Mouse (Mus musculus): ENCODE data around the gene 2700081O15Rik. TPM values are rescaled to one million over a fixed set of nuclear protein-coding genes. Genes with fewer than 3 reads are reported as not detected.

2700081O15Rik gene
- polyA plus RNA-seq, 1 experiment from 2014 or later, result 0.93 TPM

DNA sequence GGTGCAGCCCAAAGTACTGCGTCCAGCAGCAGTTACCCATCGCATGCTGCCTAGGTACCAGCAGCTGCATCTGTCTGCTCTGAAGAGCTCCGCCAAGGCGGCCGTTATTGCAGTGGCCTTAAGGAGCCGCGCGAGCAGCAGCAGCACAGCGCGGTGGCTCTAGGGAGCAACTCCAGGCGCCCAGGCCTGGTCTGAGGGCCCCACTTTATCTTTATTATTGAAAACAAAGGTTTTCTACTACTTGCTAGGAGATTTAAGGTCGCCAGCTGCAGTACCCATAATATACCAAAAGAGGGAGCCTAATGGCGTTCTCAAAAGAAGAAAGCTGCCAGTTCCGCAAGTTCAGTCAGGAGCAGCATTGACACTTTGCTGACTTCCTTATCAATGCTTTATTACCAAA, 24.1 kb downstream of the 2700081O15Rik start:
- Histone ChIP-seq H3K4me3 (replicated peaks) (no peak overlapping the region), H3K4me2 (no peak overlapping the region), H3K27me3 (no peaks in the 10 kb centered on the region), H3K27ac (no peak overlapping the region), H3K4me1 (replicated peaks) (peaks cover 10% of the 10 kb centered on the region; the same call in 1 of the 2 replicates), H3K36me3 (no peaks in the 10 kb centered on the region), H3K9ac (no peak overlapping the region), H3K9me3 (replicated peaks) (no peaks in the 10 kb centered on the region)
- WGBS (ENCODE audit: insufficient replicate concordance), result 55% methylated on average over 14 of the region's 14 CpGs
- no peak for DNase-seq
- ATAC-seq (ENCODE audit: low read depth), result peak; percentile 26; the same call in 1 of the 2 replicates

DNA sequence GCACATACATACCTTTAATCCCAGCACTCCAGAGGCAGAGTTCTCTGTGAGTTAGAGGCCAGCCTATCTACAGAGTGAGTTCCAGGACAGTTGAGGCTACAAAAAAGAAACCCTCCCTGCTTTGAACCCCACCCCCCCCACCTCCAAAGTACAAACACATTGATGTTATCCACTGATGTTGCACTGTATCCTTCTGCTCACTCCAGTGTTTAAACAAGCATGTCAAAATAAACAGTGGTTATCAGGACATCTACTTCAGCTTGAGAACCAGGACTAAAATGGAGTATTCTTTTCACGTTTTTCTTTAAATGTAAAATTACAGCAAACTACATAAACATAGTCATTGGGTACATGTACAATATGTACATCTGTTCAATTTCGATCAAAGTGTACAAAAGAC, 27.7 kb downstream of the 2700081O15Rik start:
- 74% methylated on average over 2 of the region's 2 CpGs for WGBS (ENCODE audit: insufficient replicate concordance)
- no peak overlapping the region for H3K4me2 ChIP-seq
- H3K9me3 ChIP-seq (replicated peaks), result no peaks in the 10 kb centered on the region
- H3K27ac ChIP-seq, result no peak overlapping the region
- H3K9ac ChIP-seq, result no peak overlapping the region
- no peak overlapping the region for H3K4me3 ChIP-seq (replicated peaks)
- no peaks in the 10 kb centered on the region for H3K27me3 ChIP-seq
- H3K36me3 ChIP-seq, result 0 out of 2 replicates have a peak, but pooled peaks cover 3% of the 10 kb centered on the region
- peaks cover 10% of the 10 kb centered on the region; the same call in 1 of the 2 replicates for H3K4me1 ChIP-seq (replicated peaks)
- no peak for DNase-seq
- ATAC-seq (ENCODE audit: low read depth), result no peak

DNA sequence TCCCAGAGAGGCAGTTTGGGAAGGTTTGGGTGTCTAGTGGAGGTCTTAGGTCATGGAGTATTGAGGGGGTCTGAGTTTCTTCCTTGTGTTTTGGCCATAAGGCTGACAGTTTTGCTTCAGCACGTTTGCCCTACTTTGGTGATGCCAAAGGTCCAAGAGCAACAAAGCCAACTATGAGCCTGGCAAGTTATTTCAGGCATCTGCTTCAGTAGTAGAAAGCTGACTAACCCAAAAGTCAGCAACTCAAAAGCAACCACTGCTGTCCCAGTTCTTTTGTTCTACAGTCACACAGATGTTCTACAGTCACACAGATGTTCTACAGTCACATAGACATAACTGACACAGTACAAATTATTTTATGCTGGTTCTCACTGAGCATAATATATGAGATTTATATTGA, 28.2 kb downstream of the 2700081O15Rik start:
- WGBS (ENCODE audit: insufficient replicate concordance), result 67% methylated on average over 1 of the region's 1 CpGs
- no peak overlapping the region for H3K9ac ChIP-seq
- H3K27ac ChIP-seq, result no peak overlapping the region
- no peaks in the 10 kb centered on the region for H3K9me3 ChIP-seq (replicated peaks)
- no peaks in the 10 kb centered on the region for H3K27me3 ChIP-seq
- DNase-seq, result no peak
- 0 out of 2 replicates have a peak, but pooled peaks cover 3% of the 10 kb centered on the region for H3K36me3 ChIP-seq
- no peak overlapping the region for H3K4me3 ChIP-seq (replicated peaks)
- no peak overlapping the region for H3K4me2 ChIP-seq
- ATAC-seq (ENCODE audit: low read depth), result no peak
- peaks cover 10% of the 10 kb centered on the region; the same call in 1 of the 2 replicates for H3K4me1 ChIP-seq (replicated peaks)

DNA sequence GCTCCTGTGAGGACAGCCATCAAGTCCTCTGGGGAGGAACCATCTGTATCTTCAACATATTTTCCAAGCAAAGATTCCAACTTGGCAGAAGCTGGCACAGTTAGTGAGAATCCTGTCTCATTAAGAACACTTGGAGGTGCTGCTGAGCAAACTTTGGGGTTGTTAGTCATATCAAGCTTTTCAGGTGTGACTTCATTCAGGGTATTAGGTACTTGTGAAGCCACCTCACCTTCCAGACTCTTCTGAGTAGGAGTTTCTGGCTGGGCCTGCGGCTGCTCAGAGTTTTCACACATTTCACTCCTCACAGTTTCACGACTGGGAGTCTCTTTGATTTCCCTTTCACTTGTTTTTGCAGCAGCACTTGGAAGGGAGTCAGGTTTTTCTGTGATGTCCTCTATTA, 39.4 kb downstream of the 2700081O15Rik start:
- no peak overlapping the region for H3K27ac ChIP-seq
- 71% methylated on average over 2 of the region's 2 CpGs for WGBS (ENCODE audit: insufficient replicate concordance)
- ATAC-seq (ENCODE audit: low read depth) (no peak), DNase-seq (no peak)
- no peak overlapping the region for H3K4me2 ChIP-seq
- H3K36me3 ChIP-seq, result peaks cover 13% of the 10 kb centered on the region
- H3K27me3 ChIP-seq, result no peaks in the 10 kb centered on the region
- no peaks in the 10 kb centered on the region for H3K9me3 ChIP-seq (replicated peaks)
- no peak overlapping the region for H3K9ac ChIP-seq
- H3K4me3 ChIP-seq (replicated peaks), result no peak overlapping the region
- no peaks in the 10 kb centered on the region for H3K4me1 ChIP-seq (replicated peaks)

DNA sequence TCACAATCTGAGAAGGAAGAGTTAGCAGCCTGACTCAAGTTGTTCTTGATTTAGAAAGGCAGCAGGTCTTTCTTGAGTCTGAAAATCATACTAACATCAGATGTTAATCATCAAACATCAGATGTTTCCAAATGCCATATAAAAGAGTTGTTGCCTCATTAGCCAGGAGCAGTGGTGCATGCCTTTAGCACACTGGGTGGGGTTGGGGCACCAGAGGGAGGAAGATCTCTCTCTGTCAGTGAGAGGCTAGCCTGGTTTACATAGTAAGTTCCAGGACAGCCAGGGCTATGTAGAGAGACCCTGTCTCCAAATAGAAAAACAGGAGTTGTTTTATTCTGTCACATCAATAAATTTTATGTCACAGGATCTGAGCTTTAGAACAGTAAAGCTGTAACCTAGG, 41.5 kb downstream of the 2700081O15Rik start:
- no peak for DNase-seq

DNA sequence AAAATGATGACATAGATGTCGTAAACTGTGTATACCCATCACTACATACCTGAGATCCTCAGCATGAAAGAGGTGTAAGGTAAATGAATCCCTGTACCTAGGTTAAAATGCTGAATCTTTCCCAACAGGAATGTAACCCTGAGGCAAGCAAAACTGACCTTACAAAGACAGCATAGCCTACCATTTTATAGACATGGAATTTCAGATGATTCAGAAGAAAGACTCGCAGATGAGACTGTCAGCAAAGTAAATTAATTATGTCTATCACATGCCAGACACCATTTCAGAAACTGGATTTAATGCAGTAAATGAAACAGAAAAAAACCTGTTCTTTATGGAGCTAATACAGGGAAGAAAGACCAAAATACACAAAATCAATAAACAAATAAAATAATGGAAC, 41.9 kb downstream of the 2700081O15Rik start:
- Histone ChIP-seq H3K36me3 (peaks cover 13% of the 10 kb centered on the region), H3K9me3 (replicated peaks) (no peaks in the 10 kb centered on the region), H3K27ac (no peak overlapping the region), H3K4me2 (no peak overlapping the region), H3K4me1 (replicated peaks) (no peaks in the 10 kb centered on the region), H3K4me3 (replicated peaks) (no peak overlapping the region), H3K27me3 (no peaks in the 10 kb centered on the region), H3K9ac (no peak overlapping the region)
- 85% methylated on average over 2 of the region's 2 CpGs for WGBS (ENCODE audit: insufficient replicate concordance)
- ATAC-seq (ENCODE audit: low read depth) (no peak), DNase-seq (no peak)

More for the DNA sequence above, 41.5 kb downstream of the 2700081O15Rik start:
- no peaks in the 10 kb centered on the region for H3K4me1 ChIP-seq (replicated peaks)
- H3K9me3 ChIP-seq (replicated peaks), result no peaks in the 10 kb centered on the region
- no peak overlapping the region for H3K27ac ChIP-seq
- no peaks in the 10 kb centered on the region for H3K27me3 ChIP-seq
- no peak overlapping the region for H3K9ac ChIP-seq
- no peak overlapping the region for H3K4me2 ChIP-seq
- no peak overlapping the region for H3K4me3 ChIP-seq (replicated peaks)
- peaks cover 13% of the 10 kb centered on the region for H3K36me3 ChIP-seq
- no peak for ATAC-seq (ENCODE audit: low read depth)

DNA sequence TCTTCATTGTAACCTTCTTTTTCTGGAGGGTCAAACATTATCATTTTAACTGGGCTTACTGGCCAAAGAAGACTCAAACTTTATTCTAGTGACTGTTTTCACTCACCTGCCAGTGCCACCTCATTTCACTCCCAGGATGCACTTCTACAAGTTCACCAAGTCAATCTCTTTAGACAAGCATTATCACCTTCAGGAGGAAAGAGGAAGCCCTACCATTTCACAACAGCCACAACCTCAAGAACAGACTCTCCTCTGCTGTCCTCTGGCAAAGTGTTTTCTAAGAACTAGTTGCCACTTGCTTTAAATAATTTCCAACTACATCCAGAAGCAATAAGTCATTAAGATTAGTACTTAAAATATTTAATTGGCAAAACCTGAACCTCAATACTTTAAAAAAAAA, 50.5 kb downstream of the 2700081O15Rik start:
- Histone ChIP-seq H3K27me3 (no peaks in the 10 kb centered on the region), H3K27ac (no peak overlapping the region), H3K36me3 (peaks cover 18% of the 10 kb centered on the region), H3K4me1 (replicated peaks) (no peaks in the 10 kb centered on the region), H3K4me3 (replicated peaks) (no peak overlapping the region), H3K4me2 (no peak overlapping the region), H3K9me3 (replicated peaks) (no peaks in the 10 kb centered on the region), H3K9ac (no peak overlapping the region)
- DNase-seq, result no peak
- ATAC-seq (ENCODE audit: low read depth), result no peak

DNA sequence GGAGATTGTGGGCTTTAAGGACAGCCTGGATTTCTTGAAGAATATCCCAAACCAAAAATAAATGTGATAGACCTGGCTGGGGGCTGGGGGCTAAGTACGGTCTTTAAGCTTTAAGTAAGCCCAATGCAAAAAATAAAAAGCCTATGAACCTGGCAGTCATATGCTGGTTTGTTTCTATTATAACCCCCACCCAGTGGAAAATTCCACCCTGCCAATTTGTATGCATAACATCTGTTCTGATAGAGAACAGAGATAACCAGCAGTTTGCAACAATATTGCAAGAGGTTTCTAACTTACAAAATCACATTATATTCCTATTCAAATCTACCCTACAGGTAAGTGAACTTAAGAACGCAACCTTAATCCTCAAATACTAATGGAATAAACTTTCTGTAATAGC, 53.2 kb downstream of the 2700081O15Rik start:
- no peak for ATAC-seq (ENCODE audit: low read depth)
- WGBS (ENCODE audit: insufficient replicate concordance), result 88% methylated on average over 2 of the region's 2 CpGs

More for the DNA sequence above, 53.2 kb downstream of the 2700081O15Rik start:
- DNase-seq, result no peak
- Histone ChIP-seq H3K27ac (no peak overlapping the region), H3K27me3 (no peaks in the 10 kb centered on the region), H3K9me3 (replicated peaks) (no peaks in the 10 kb centered on the region), H3K36me3 (peaks cover 29% of the 10 kb centered on the region), H3K4me3 (replicated peaks) (no peak overlapping the region), H3K9ac (no peak overlapping the region), H3K4me1 (replicated peaks) (no peaks in the 10 kb centered on the region), H3K4me2 (no peak overlapping the region)

Small RNAs within 50 kb of the gene (microRNA-seq; reads per million reads assigned to microRNA genes)
- 1.8 reads per million for gene Mir6991

Other genes starting within 250 kb of the 2700081O15Rik start
- 68.9 and 69.3 TPM in 2 replicates for gene Otub1, start 211.3 kb upstream of the 2700081O15Rik start, polyA plus RNA-seq (2015; fragmentation: Nextera tagmentation; extraction: Ambion mirVana)
- gene Cox8a, start 200.0 kb upstream of the 2700081O15Rik start, polyA plus RNA-seq (2015; fragmentation: Nextera tagmentation; extraction: Ambion mirVana), result 734 and 757 TPM in 2 replicates
- gene Naa40, start 176.4 kb upstream of the 2700081O15Rik start, polyA plus RNA-seq (2015; fragmentation: Nextera tagmentation; extraction: Ambion mirVana), result 28.8 and 36.9 TPM in 2 replicates
- gene Rcor2, start 150.3 kb upstream of the 2700081O15Rik start, polyA plus RNA-seq (2015; fragmentation: Nextera tagmentation; extraction: Ambion mirVana), result 1.4 and 1.8 TPM in 2 replicates
- 17.7 and 21.0 TPM in 2 replicates for gene Mark2, start 75.8 kb upstream of the 2700081O15Rik start, polyA plus RNA-seq (2015; fragmentation: Nextera tagmentation; extraction: Ambion mirVana)
- 3.7 and 4.7 TPM in 2 replicates for gene Spindoc, start 34.6 kb upstream of the 2700081O15Rik start, polyA plus RNA-seq (2015; fragmentation: Nextera tagmentation; extraction: Ambion mirVana)
- 67.5 and 73.5 TPM in 2 replicates for gene Rtn3, start 65.7 kb downstream of the 2700081O15Rik start, polyA plus RNA-seq (2015; fragmentation: Nextera tagmentation; extraction: Ambion mirVana)
- gene Atl3, start 76.4 kb downstream of the 2700081O15Rik start, polyA plus RNA-seq (2015; fragmentation: Nextera tagmentation; extraction: Ambion mirVana), result 6.9 and 7.0 TPM in 2 replicates
- gene Pla2g16, start 139.8 kb downstream of the 2700081O15Rik start, polyA plus RNA-seq (2015; fragmentation: Nextera tagmentation; extraction: Ambion mirVana), result 24.6 and 27.1 TPM in 2 replicates
- gene Lgals12, start 189.6 kb downstream of the 2700081O15Rik start, polyA plus RNA-seq (2015; fragmentation: Nextera tagmentation; extraction: Ambion mirVana), result not detected in 2 replicates
- gene Hrasls5, start 194.9 kb downstream of the 2700081O15Rik start, polyA plus RNA-seq (2015; fragmentation: Nextera tagmentation; extraction: Ambion mirVana), result not detected in 2 replicates

Measured in liver, embryonic 13.5 days (tissue).